Mouse (Mus musculus) thymus, postnatal 4 days (tissue): ENCODE data around the gene Paox.

Experiments used
- DNase-seq: peaks from one replicate; pipeline ENCODE4 v3.0.0; 2021

Paox gene

DNA sequence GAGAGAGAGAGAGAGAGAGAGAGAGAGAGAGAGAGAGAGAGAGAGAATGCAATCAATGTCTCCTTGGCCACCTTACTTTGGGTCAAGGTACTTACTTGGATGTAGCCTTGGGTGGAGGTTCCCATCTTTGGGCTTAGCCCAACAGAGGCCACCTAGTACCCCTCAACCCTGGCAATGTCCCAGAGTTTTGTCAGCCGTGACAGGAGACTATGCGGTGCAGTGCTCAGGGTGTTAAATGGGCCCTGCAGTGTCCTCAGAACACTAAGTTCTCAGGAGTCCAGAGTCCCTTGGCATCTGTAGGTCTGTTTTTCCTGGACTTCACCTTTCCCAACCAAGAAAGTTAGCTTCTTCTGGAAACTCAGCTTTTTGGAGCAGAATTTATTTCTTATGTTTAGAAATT, 63.6 kb downstream of the Paox start:
- no peak for DNase-seq

DNA sequence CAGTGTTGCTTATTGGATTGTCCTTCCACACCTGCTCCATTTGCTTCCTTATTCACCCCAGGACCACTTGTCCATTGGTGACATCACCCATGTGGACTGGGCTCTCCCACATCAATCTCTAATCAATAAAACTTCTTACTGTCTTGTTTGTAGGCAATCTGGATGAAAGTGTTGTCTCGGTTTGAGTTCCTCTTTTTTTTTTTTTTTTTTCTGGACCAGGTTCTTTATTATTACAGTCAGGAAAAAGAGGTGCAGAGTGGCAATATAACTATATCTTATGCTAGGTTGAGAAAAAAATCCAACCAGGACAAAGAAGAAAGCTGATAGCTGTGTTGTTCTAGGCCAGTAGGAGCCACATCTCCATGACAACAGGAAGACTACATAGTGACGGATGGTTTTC, 65.1 kb downstream of the Paox start:
- DNase-seq = no peak

DNA sequence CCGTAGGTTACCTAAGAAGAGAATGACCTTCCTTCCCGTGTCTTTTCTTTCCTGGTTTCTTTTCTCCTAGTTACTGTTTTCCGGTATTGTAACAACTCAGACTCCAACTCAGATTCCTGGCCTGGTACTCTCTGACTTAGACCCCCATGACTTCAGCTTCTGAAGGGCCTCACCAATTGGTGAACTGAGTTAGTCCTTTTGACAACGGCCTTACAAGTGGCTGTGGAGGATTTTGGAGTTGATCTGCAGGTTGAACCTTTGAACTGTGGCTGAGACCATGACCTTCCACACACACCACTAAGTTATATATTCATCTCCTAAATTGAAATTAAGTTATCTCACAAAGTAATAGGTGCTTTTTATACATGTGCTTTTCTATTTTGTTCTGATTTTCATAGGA, 68.6 kb downstream of the Paox start:
- no peak for DNase-seq
